Mouse (Mus musculus) myocyte (in vitro differentiated cells): ENCODE measurements around the gene Lmtk2.

Experiments used
- POLR2A ChIP-seq: IDR thresholded peaks from one replicate; pipeline ENCODE4 v1.6.1; 2011; ENCODE audit warnings: low read depth, mild to moderate bottlenecking, control low read depth, moderate library complexity; ENCODE audit not compliant: insufficient read length
- TCF12 ChIP-seq: IDR thresholded peaks from one replicate; pipeline ENCODE4 v1.6.1; 2011; ENCODE audit warnings: mild to moderate bottlenecking, control low read depth; ENCODE audit not compliant: poor library complexity, insufficient read depth, severe bottlenecking

GRCm38 (mm10) chr5:144232531-144232930 lies 132.3 kb downstream of the Lmtk2 start:
- TF ChIP-seq TCF12, result no peak
- TF ChIP-seq POLR2A, result no peak
